Mouse (Mus musculus): ENCODE measurements around the gene Olfr1275. TPM values are rescaled to one million over a fixed set of nuclear protein-coding genes. Genes with fewer than 3 reads are reported as not detected.

Olfr1275 gene
- not detected for total RNA-seq (2022)

- DNase-seq, result no peak
Observed at GRCm38 (mm10) chr2:111235186-111235585, at the start of gene Olfr1275. Olfr1275 (minus strand) TSS chr2:111235286.

- DNase-seq, result no peak
Observed at GRCm38 (mm10) chr2:111274006-111274405, 38.9 kb upstream of the Olfr1275 start, which contains the start of gene Olfr1277. Olfr1277 (minus strand) TSS chr2:111274106.

- DNase-seq, result no peak
Observed at GRCm38 (mm10) chr2:111254216-111254615, 19.1 kb upstream of the Olfr1275 start, which contains the start of gene Olfr1276. Olfr1276 (plus strand) TSS chr2:111254516.

- no peak for DNase-seq
Observed at GRCm38 (mm10) chr2:111229502-111229901, 5.6 kb downstream of the Olfr1275 start, which contains the start of gene 4930430A15Rik. 4930430A15Rik (minus strand) TSS chr2:111229602.

- DNase-seq, result no peak
Observed at GRCm38 (mm10) chr2:111182068-111182467, 53.0 kb downstream of the Olfr1275 start.

Other genes with a start within 250 kb of the Olfr1275 start
- not detected for gene Gm13941, start 129.3 kb downstream of the Olfr1275 start, total RNA-seq (2022)
- gene Gm15130, start 82.3 kb downstream of the Olfr1275 start, total RNA-seq (2022), result not detected
- gene 4930430A15Rik, start 5.7 kb downstream of the Olfr1275 start, total RNA-seq (2022), result not detected
- gene Olfr1276, start 19.2 kb upstream of the Olfr1275 start, total RNA-seq (2022), result not detected
- gene Olfr1277, start 38.8 kb upstream of the Olfr1275 start, total RNA-seq (2022), result not detected
- not detected for gene Olfr1278, start 54.9 kb upstream of the Olfr1275 start, total RNA-seq (2022)
- not detected for gene Olfr1279, start 65.3 kb upstream of the Olfr1275 start, total RNA-seq (2022)
- gene Olfr1280, start 78.7 kb upstream of the Olfr1275 start, total RNA-seq (2022), result not detected
- not detected for gene Olfr1281, start 91.2 kb upstream of the Olfr1275 start, total RNA-seq (2022)
- gene Olfr1282, start 100.8 kb upstream of the Olfr1275 start, total RNA-seq (2022), result not detected
- not detected for gene Olfr1283, start 131.5 kb upstream of the Olfr1275 start, total RNA-seq (2022)
- not detected for gene Olfr1284, start 140.2 kb upstream of the Olfr1275 start, total RNA-seq (2022)
- not detected for gene Olfr1286, start 187.8 kb upstream of the Olfr1275 start, total RNA-seq (2022)
- not detected for gene Olfr1287, start 213.9 kb upstream of the Olfr1275 start, total RNA-seq (2022)
- not detected for gene Olfr1288, start 238.8 kb upstream of the Olfr1275 start, total RNA-seq (2022)
- gene Olfr1289, start 245.5 kb upstream of the Olfr1275 start, total RNA-seq (2022), result not detected